Mouse (Mus musculus) limb, embryonic 14.5 days (tissue): ENCODE data around the gene Prss53. TPM values are rescaled to one million over a fixed set of nuclear protein-coding genes. Genes with fewer than 3 reads are reported as not detected.

Experiments
- ATAC-seq: fragments of 200-750 bp; cut with Nextera tagmentation; 2 replicates; pipeline ENCODE4 v1.8.0; 2017; ENCODE audit warnings: low read depth, moderate number of reproducible peaks, moderate TSS enrichment; ENCODE audit not compliant: low FRiP score
- DNase-seq: peaks from one replicate; pipeline ENCODE4 v3.0.0-alpha.2; 2015; ENCODE audit warnings: low spot score
- H3K27ac ChIP-seq: fragments of 300-500 bp; sonication (generic); replicated peaks from 2 replicates; pipeline ENCODE4 v1.5.1; 2014; ENCODE audit warnings: low read depth, mild to moderate bottlenecking, low read length, moderate library complexity, mixed read lengths
- H3K27me3 ChIP-seq: fragments of 300-500 bp; sonication (generic); 2 replicates; pipeline ENCODE4 v1.6.1; 2014; ENCODE audit warnings: low read length, mixed read lengths; ENCODE audit not compliant: control insufficient read depth, insufficient read depth
- H3K36me3 ChIP-seq: fragments of 300-500 bp; sonication (generic); 2 replicates; pipeline ENCODE4 v1.6.1; 2014; ENCODE audit warnings: mild to moderate bottlenecking, low read length, moderate library complexity, mixed read lengths; ENCODE audit not compliant: control insufficient read depth, insufficient read depth
- H3K4me1 ChIP-seq: fragments of 300-500 bp; sonication (generic); 2 replicates; pipeline ENCODE4 v1.6.1; 2014; ENCODE audit warnings: antibody characterized with exemption, low read length, mixed read lengths; ENCODE audit not compliant: control insufficient read depth, insufficient read depth
- H3K4me2 ChIP-seq: fragments of 300-500 bp; sonication (generic); replicated peaks from 2 replicates; pipeline ENCODE4 v1.6.1; 2014; ENCODE audit warnings: low read depth, mild to moderate bottlenecking, low read length, moderate library complexity; ENCODE audit not compliant: severe bottlenecking
- H3K4me3 ChIP-seq: fragments of 300-500 bp; sonication (generic); replicated peaks from 2 replicates; pipeline ENCODE4 v1.5.1; 2014; ENCODE audit warnings: low read length
- H3K9ac ChIP-seq: fragments of 300-500 bp; sonication (generic); 2 replicates; pipeline ENCODE4 v1.6.1; 2014; ENCODE audit warnings: mild to moderate bottlenecking, low read depth, low read length, moderate library complexity; ENCODE audit not compliant: severe bottlenecking
- H3K9me3 ChIP-seq: fragments of 300-500 bp; sonication (generic); 2 replicates; pipeline ENCODE4 v1.6.1; 2016; ENCODE audit warnings: low read length; ENCODE audit not compliant: control insufficient read depth
- POLR2A ChIP-seq: fragments of 200-500 bp; IDR thresholded peaks from 2 replicates; pipeline ENCODE4 v1.8.0; 2012; ENCODE audit warnings: inconsistent platforms, mild to moderate bottlenecking, moderate library complexity, borderline replicate concordance; ENCODE audit not compliant: insufficient read depth, insufficient read length; ENCODE audit errors: extremely low read depth
- WGBS: fragments of 180-500 bp; shearing (Covaris S2); extraction: QIAGEN DNeasy Blood & Tissue Kit; methylation state at CpG from one replicate; pipeline ENCODE4 v1.1.7; 2014; 5-methylcytosine and 5-hydroxymethylcytosine counted together
- polyA plus RNA-seq, 2 experiments: library from polyadenylated mRNA; depleted of rRNA in 1 of 2; stranded (reverse) in 1 of 2; unstranded in 1 of 2; fragments of >200 nt; fragmentation: Nextera tagmentation in 1 of 2; extraction: Ambion mirVana in 1 of 2; gene quantifications; 2 replicates each; pipeline versions ENCODE4 v1.2.1 to v1.2.3; 2012 to 2014

Gene Prss53
- polyA plus RNA-seq, 2 experiments = 1.3 to 6.9 TPM

GRCm38 (mm10) chr7:127895442-127895841 lies 4.7 kb upstream of the Prss53 start, which contains the start of the genes Gm21974 and Vkorc1:
TSS of gene Gm21974 (minus strand) at chr7:127895454.
TSS of gene Vkorc1 (minus strand) at chr7:127895617.
- H3K4me2 ChIP-seq = peak within 1 kb of the TSS; percentile 63
- H3K9ac ChIP-seq = peak within 1 kb of the TSS; percentile 58
- DNase-seq = peak; percentile 99

DNA sequence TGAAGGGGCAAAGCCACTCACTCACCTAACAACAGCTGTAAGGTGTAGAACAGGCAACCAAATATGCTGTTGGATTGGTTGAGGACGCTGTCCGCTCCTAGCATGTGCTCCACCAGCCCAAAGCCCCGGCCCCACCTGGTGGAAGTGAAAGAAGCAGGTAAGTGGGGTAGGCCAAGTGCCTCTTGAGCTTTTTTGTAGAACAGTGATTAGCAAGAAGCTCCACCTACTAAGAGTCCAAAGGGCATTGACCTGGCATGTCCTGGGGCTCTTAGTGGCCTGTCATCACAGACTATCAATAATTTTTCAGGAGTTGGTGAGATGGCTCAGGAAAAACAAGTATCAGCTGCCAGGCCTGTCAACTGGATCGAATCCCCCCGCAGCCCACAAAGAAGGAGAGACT lies 3.7 kb upstream of the Prss53 start:
- Histone ChIP-seq H3K27me3 (no peaks in the 10 kb centered on the region), H3K9me3 (no peaks in the 10 kb centered on the region), H3K4me3 (peak overlapping the region; percentile 50), H3K9ac (peak overlapping the region; percentile 58), H3K4me1 (peaks cover 4% of the 10 kb centered on the region), H3K27ac (0 out of 2 replicates have a peak overlapping the region, but pooled peaks have one; percentile 53), H3K36me3 (peaks cover 30% of the 10 kb centered on the region), H3K4me2 (peak overlapping the region; percentile 63)
- 68% methylated on average over 5 of the region's 5 CpGs for WGBS
- ATAC-seq (no peak), DNase-seq (no peak)
- no peak for TF ChIP-seq POLR2A

More at GRCm38 (mm10) chr7:127895442-127895841, 4.7 kb upstream of the Prss53 start, which contains the start of the genes Gm21974 and Vkorc1:
- 0 out of 2 replicates have a peak, but pooled peaks have one; percentile 40 for TF ChIP-seq POLR2A
- peak; percentile 96 for ATAC-seq
- peaks cover 28% of the 10 kb centered on the region for H3K36me3 ChIP-seq
- no peaks in the 10 kb centered on the region for H3K9me3 ChIP-seq
- H3K4me1 ChIP-seq = peaks cover 4% of the 10 kb centered on the region
- WGBS = under 1% methylated on average over 26 of the region's 26 CpGs
- H3K27me3 ChIP-seq = no peaks in the 10 kb centered on the region
- peak within 1 kb of the TSS; percentile 53 for H3K27ac ChIP-seq
- H3K4me3 ChIP-seq = peak within 1 kb of the TSS; percentile 50

GRCm38 (mm10) chr7:127888821-127889220 lies 1.9 kb downstream of the Prss53 start:
- ATAC-seq = no peak
- DNase-seq = no peak
- Histone ChIP-seq H3K4me1 (no peaks in the 10 kb centered on the region), H3K27ac (no peak overlapping the region), H3K4me2 (no peak overlapping the region), H3K9me3 (no peaks in the 10 kb centered on the region), H3K36me3 (peaks cover 85% of the 10 kb centered on the region), H3K4me3 (no peak overlapping the region), H3K27me3 (no peaks in the 10 kb centered on the region), H3K9ac (no peak overlapping the region)
- WGBS = 77% methylated on average over 3 of the region's 3 CpGs
- TF ChIP-seq POLR2A = no peak

- 84% methylated on average over 3 of the region's 3 CpGs for WGBS
- Histone ChIP-seq H3K4me1 (no peaks in the 10 kb centered on the region), H3K27me3 (no peaks in the 10 kb centered on the region), H3K27ac (no peak overlapping the region), H3K4me3 (no peak overlapping the region), H3K9me3 (no peaks in the 10 kb centered on the region), H3K9ac (no peak overlapping the region), H3K36me3 (peaks cover 85% of the 10 kb centered on the region), H3K4me2 (no peak overlapping the region)
- no peak for TF ChIP-seq POLR2A
- no peak for ATAC-seq
- DNase-seq = no peak
These were observed 3.0 kb downstream of the Prss53 start for GRCm38 (mm10) chr7:127887781-127888180.

- Histone ChIP-seq H3K4me3 (no peak overlapping the region), H3K9me3 (no peaks in the 10 kb centered on the region), H3K9ac (no peak overlapping the region), H3K27ac (no peak overlapping the region), H3K4me2 (no peak overlapping the region), H3K36me3 (peaks cover 85% of the 10 kb centered on the region), H3K27me3 (no peaks in the 10 kb centered on the region), H3K4me1 (no peaks in the 10 kb centered on the region)
- TF ChIP-seq POLR2A = no peak
- 89% methylated on average over 8 of the region's 8 CpGs for WGBS
- no peak for DNase-seq
- ATAC-seq = no peak
These were observed 3.6 kb downstream of the Prss53 start for GRCm38 (mm10) chr7:127887191-127887590.
